Mouse (Mus musculus) thymus, adult 2 months (tissue): ENCODE measurements around the gene Slc13a2. TPM values are rescaled to one million over a fixed set of nuclear protein-coding genes. Genes with fewer than 3 reads are reported as not detected.

Experiments
- DNase-seq: peaks from one replicate; pipeline ENCODE4 v3.0.0; 2021
- H3K27ac ChIP-seq: fragments of 200-500 bp; 2 replicates; pipeline ENCODE4 v1.5.1; 2012; ENCODE audit warnings: low read length, control low read depth; ENCODE audit not compliant: control insufficient read depth, insufficient read depth
- H3K27me3 ChIP-seq: fragments of 200-500 bp; 2 replicates; pipeline ENCODE4 v1.6.1; 2012; ENCODE audit warnings: mild to moderate bottlenecking, low read length, moderate library complexity, mixed read lengths; ENCODE audit not compliant: control insufficient read depth, insufficient read depth
- H3K36me3 ChIP-seq: fragments of 200-500 bp; 2 replicates; pipeline ENCODE4 v1.6.1; 2012; ENCODE audit warnings: mild to moderate bottlenecking, low read length, moderate library complexity; ENCODE audit not compliant: control insufficient read depth, insufficient read depth
- H3K4me1 ChIP-seq: fragments of 200-500 bp; replicated peaks from 2 replicates; pipeline ENCODE4 v1.6.1; 2012; ENCODE audit warnings: low read length; ENCODE audit not compliant: control insufficient read depth, insufficient read depth
- H3K4me3 ChIP-seq: fragments of 200-500 bp; 2 replicates; pipeline ENCODE4 v1.5.1; 2012; ENCODE audit warnings: mild to moderate bottlenecking, low read length, control low read depth, moderate library complexity; ENCODE audit not compliant: control insufficient read depth, insufficient read depth
- CTCF ChIP-seq: fragments of 200-500 bp; IDR thresholded peaks from 2 replicates; pipeline ENCODE4 v1.5.1; 2012; ENCODE audit warnings: mild to moderate bottlenecking, control low read depth, low read length, moderate library complexity, borderline replicate concordance; ENCODE audit not compliant: control insufficient read depth, poor library complexity, insufficient read depth; ENCODE audit errors: extremely low read depth
- POLR2A ChIP-seq: fragments of 200-500 bp; IDR thresholded peaks from 2 replicates; pipeline ENCODE4 v1.6.1; 2012; ENCODE audit warnings: mild to moderate bottlenecking, low read length, control low read depth, moderate library complexity; ENCODE audit not compliant: control insufficient read depth, poor library complexity, insufficient read depth; ENCODE audit errors: extremely low read depth
- WGBS: fragments of 180-500 bp; shearing (Covaris S2); methylation state at CpG from one replicate; pipeline ENCODE4 v1.1.7; 2018; 5-methylcytosine and 5-hydroxymethylcytosine counted together
- polyA plus RNA-seq: library from polyadenylated mRNA; depleted of rRNA; stranded (reverse); fragments of >200 nt; gene quantifications from 2 replicates; pipeline ENCODE4 v1.2.3, GENCODE M21; 2012

The Slc13a2 gene
- polyA plus RNA-seq, 1 experiment, result 0.61 TPM

GRCm38 (mm10) chr11:78380996-78381395, 41.0 kb downstream of the Slc13a2 start:
- H3K36me3 ChIP-seq, result no peaks in the 10 kb centered on the region
- 90% methylated on average over 3 of the region's 3 CpGs for WGBS
- no peak for DNase-seq
- TF ChIP-seq CTCF (no peak), POLR2A (no peak)
- H3K4me3 ChIP-seq, result no peak overlapping the region
- no peak overlapping the region for H3K27ac ChIP-seq
- H3K27me3 ChIP-seq, result no peaks in the 10 kb centered on the region
- H3K4me1 ChIP-seq, result peaks cover 5% of the 10 kb centered on the region

GRCm38 (mm10) chr11:78380351-78380750, 41.7 kb downstream of the Slc13a2 start:
- DNase-seq, result no peak
- H3K27me3 ChIP-seq, result no peaks in the 10 kb centered on the region
- TF ChIP-seq CTCF (no peak), POLR2A (no peak)
- no peak overlapping the region for H3K4me3 ChIP-seq
- 82% methylated on average over 4 of the region's 4 CpGs for WGBS
- H3K27ac ChIP-seq, result no peak overlapping the region
- H3K36me3 ChIP-seq, result no peaks in the 10 kb centered on the region
- peaks cover 9% of the 10 kb centered on the region for H3K4me1 ChIP-seq

GRCm38 (mm10) chr11:78377549-78378159, 44.4 kb downstream of the Slc13a2 start:
- no peak for TF ChIP-seq CTCF
- no peak for TF ChIP-seq POLR2A
- Histone ChIP-seq H3K36me3 (no peaks in the 10 kb centered on the region), H3K27me3 (no peaks in the 10 kb centered on the region), H3K4me1 (peaks cover 9% of the 10 kb centered on the region), H3K27ac (no peak overlapping the region), H3K4me3 (no peak overlapping the region)
- DNase-seq, result no peak
- 27% methylated on average over 12 of the region's 12 CpGs for WGBS

- WGBS, result 91% methylated on average over 8 of the region's 8 CpGs
- Histone ChIP-seq H3K27me3 (no peaks in the 10 kb centered on the region), H3K4me1 (0 out of 2 replicates have a peak, but pooled peaks cover 4% of the 10 kb centered on the region), H3K4me3 (no peak overlapping the region), H3K27ac (no peak overlapping the region), H3K36me3 (no peaks in the 10 kb centered on the region)
- DNase-seq, result no peak
- TF ChIP-seq CTCF (no peak), POLR2A (no peak)
Measured at GRCm38 (mm10) chr11:78374147-78374546, 47.9 kb downstream of the Slc13a2 start.

GRCm38 (mm10) chr11:78372610-78373009, 49.4 kb downstream of the Slc13a2 start:
- no peak for DNase-seq
- no peaks in the 10 kb centered on the region for H3K36me3 ChIP-seq
- H3K27me3 ChIP-seq, result no peaks in the 10 kb centered on the region
- 91% methylated on average over 7 of the region's 7 CpGs for WGBS
- 0 out of 2 replicates have a peak, but pooled peaks cover 4% of the 10 kb centered on the region for H3K4me1 ChIP-seq
- no peak overlapping the region for H3K27ac ChIP-seq
- no peak overlapping the region for H3K4me3 ChIP-seq
- TF ChIP-seq CTCF (no peak), POLR2A (no peak)

GRCm38 (mm10) chr11:78372166-78372565, 49.9 kb downstream of the Slc13a2 start:
- Histone ChIP-seq H3K4me3 (no peak overlapping the region), H3K36me3 (no peaks in the 10 kb centered on the region), H3K4me1 (0 out of 2 replicates have a peak, but pooled peaks cover 4% of the 10 kb centered on the region), H3K27ac (no peak overlapping the region), H3K27me3 (no peaks in the 10 kb centered on the region)
- 95% methylated on average over 3 of the region's 3 CpGs for WGBS
- DNase-seq, result no peak
- no peak for TF ChIP-seq CTCF
- TF ChIP-seq POLR2A, result no peak
